Mouse (Mus musculus): Measurements from ENCODE around the gene Ppp1r12b.

The Ppp1r12b gene

GRCm38 (mm10) chr1:134942898-134943297, 12.8 kb downstream of the Ppp1r12b start:
- no peak for ATAC-seq (ENCODE audit: insufficient number of reproducible peaks, low FRiP score, low TSS enrichment)

DNA sequence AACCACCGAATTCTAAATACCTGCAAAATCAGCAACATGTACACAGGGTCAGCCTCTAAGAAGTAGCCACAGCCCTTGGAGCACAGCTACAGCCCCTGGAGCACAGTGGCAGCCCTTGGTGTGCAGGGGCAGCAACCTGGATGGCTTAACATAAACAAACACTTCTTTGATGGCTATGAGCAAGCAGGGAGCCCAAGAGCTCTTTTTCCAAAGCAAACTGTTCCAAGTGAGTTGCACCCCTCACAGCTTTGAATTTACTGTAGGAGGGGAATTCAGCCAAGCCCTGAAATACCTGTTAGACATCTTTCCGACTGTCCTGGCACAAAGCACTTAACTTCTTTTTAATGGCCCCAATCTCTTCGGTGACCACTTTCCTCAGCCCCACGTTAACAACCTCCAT, 14.9 kb downstream of the Ppp1r12b start:
- ATAC-seq (ENCODE audit: insufficient number of reproducible peaks, low FRiP score, low TSS enrichment), result no peak

DNA sequence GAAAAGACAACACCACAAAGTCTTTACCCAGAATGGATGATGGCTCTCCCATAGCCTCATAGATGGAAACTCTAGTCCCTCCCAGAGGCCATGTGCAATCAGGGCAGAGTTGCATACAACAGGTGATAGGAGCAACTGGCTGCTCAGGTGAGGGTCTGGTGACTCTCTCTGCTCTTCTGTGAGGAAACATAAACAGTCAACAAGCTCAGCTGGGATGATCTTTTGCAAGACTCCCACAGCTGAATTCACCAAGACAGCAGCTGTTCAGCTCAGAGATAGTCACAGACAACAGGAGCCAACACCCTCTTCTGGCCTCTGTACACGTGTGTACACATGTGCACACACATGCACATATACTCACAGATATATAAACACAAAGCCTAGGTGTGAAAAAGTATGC, 17.5 kb downstream of the Ppp1r12b start:
- ATAC-seq (ENCODE audit: insufficient number of reproducible peaks, low FRiP score, low TSS enrichment), result no peak

DNA sequence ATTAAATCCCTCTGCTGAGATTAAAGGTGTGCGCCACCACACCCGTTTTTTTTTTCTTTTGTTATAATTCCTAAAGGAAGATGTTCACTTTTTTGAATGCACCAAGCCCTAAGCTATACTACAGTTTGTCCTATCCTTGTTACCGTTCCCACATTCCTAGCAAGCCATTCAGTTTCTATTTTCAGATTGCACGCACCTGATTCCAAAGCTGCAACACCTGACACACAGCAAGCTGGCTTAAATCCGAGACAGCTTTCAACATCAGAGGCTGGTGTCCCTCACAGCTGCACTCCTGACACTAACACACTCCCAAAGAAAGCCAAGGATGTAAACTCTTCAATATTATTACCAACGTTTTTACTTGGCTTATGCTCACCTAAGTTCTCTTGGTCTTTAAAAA, 19.4 kb downstream of the Ppp1r12b start:
- ATAC-seq (ENCODE audit: insufficient number of reproducible peaks, low FRiP score, low TSS enrichment), result no peak

GRCm38 (mm10) chr1:134932431-134932830, 23.3 kb downstream of the Ppp1r12b start:
- ATAC-seq (ENCODE audit: insufficient number of reproducible peaks, low FRiP score, low TSS enrichment), result no peak

DNA sequence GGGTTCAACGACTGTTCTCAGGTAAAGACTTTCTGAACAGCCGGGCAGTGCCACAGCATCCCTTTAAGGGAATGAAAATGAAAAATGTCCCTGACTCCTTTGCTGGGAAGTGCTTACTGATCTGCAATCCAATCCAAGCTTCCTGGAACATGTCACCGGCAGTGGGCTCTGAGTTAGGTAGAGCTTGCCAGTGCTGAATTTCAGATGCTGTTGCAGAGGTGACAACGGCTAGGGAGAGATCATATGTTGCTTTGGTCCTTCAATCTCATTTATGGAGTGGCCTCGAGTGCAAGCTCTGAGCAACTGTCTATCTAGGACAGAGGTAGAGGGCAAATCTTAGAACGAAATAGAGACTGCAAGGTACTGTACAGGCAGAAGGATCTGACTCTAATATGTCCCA, 36.7 kb downstream of the Ppp1r12b start:
- no peak for ATAC-seq (ENCODE audit: insufficient number of reproducible peaks, low FRiP score, low TSS enrichment)

- ATAC-seq (ENCODE audit: insufficient number of reproducible peaks, low FRiP score, low TSS enrichment), result no peak
Measured at GRCm38 (mm10) chr1:134915421-134915820, 40.3 kb downstream of the Ppp1r12b start.

GRCm38 (mm10) chr1:134913535-134913934, 42.2 kb downstream of the Ppp1r12b start:
- ATAC-seq (ENCODE audit: insufficient number of reproducible peaks, low FRiP score, low TSS enrichment), result no peak

- ATAC-seq (ENCODE audit: insufficient number of reproducible peaks, low FRiP score, low TSS enrichment), result no peak
Measured at GRCm38 (mm10) chr1:134911892-134912291, 43.9 kb downstream of the Ppp1r12b start.

DNA sequence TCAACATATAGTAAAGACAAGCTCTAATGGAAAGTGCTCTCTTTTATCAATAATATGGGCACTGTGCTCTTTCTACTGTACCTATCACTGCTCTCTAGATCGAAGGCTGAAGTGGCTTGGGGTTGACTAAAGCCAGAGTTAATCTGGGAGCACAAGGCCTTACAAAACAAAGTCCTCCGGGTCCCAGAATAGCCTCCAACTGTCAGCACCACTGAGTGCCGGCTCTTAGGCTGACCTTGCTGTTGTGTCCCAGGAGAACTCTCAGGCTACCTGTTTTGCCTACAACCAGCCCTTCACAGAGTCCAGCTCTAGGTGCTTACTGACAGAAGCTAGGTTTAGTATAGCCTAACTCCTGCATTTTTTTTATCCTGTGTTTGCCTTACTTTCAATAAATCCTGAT, 45.7 kb downstream of the Ppp1r12b start:
- no peak for ATAC-seq (ENCODE audit: insufficient number of reproducible peaks, low FRiP score, low TSS enrichment)

DNA sequence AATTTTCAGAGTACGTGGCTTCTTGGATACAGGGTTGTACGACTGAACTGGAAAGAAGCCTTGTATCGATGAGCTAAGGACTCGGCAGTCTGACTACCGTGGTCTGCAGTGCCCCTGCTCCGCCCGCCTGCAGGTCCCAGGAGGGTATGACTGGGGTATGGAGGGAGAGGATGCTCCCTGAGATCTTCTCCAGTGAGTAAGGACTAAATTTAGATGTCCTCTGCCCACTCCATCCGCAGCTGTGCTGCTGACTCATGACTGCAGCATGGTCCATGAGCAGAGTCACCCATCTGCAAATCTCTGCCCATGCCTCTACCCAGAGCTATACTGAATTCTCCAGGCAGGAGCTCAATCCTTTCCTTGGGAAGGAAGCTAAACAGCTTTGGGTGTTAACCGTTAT, 46.3 kb downstream of the Ppp1r12b start:
- peak; percentile 26; the same call in 1 of the 2 replicates for ATAC-seq (ENCODE audit: insufficient number of reproducible peaks, low FRiP score, low TSS enrichment)

DNA sequence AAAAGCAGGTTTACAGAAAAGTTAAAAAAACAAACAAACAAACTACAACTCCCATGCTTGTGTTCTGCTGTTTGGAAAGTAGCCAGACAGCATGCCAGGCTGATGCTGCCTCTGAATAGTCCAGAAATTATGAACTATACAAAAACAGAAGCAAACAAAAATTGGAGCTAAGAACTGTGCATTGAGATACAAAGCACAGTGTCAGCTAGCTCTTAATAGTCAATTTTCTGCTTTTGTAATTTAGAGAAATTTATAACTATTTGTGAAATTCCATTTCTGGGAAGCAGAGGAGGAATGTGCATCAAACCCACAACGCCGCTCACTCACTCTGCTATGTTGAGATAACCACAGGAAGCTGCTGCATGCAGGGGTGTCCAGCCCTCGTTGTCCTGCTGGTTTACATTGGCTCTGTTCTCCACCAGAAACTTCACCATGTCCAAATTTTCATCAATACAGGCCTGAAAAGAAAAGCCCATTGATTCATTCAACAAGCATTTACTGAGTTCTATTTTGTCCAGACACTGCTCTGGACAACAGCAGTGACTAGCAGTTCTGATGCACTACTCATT, 53.6 kb downstream of the Ppp1r12b start:
- no peak for ATAC-seq (ENCODE audit: insufficient number of reproducible peaks, low FRiP score, low TSS enrichment)

- no peak for ATAC-seq (ENCODE audit: insufficient number of reproducible peaks, low FRiP score, low TSS enrichment)
Measured at GRCm38 (mm10) chr1:134896008-134896407, 59.7 kb downstream of the Ppp1r12b start.

DNA sequence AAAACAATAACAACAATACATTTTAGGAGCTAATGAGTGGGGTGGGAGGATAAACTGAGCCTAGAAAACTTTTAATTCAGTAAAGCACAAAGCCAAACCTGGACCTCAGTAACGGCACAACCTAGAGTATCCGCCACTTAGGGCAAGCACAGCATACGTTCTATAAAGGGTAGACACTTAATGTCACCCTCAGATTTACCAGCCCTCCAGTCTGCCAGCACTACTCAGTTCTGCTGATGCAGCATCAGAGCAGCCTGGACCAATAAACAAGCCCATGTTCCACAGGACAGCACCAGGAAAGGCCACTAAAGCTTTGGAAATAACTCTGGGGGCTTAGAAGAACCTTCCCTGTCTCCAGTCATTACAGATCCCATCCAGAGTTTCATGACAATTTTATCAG, 60.9 kb downstream of the Ppp1r12b start:
- no peak for ATAC-seq (ENCODE audit: insufficient number of reproducible peaks, low FRiP score, low TSS enrichment)

DNA sequence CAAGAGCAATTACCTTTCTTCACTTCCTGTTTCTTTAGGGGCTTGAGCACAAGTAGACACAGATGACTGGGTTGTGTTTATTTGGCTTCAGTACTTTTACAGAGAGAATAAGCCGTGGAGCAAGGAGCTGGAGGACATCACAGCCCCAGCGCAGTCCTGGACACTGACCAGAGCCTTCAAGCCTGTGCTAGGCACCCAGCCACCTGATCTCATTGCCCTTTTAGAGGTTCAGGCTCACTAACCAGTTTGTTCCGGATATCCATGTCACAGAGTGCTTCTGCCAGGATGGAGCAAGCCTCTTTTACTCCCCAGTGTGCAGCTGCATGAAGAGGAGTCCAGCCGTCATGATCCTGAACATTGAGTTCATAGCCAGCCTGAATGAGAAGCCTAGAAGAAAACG, 63.8 kb downstream of the Ppp1r12b start:
- ATAC-seq (ENCODE audit: insufficient number of reproducible peaks, low FRiP score, low TSS enrichment), result no peak

DNA sequence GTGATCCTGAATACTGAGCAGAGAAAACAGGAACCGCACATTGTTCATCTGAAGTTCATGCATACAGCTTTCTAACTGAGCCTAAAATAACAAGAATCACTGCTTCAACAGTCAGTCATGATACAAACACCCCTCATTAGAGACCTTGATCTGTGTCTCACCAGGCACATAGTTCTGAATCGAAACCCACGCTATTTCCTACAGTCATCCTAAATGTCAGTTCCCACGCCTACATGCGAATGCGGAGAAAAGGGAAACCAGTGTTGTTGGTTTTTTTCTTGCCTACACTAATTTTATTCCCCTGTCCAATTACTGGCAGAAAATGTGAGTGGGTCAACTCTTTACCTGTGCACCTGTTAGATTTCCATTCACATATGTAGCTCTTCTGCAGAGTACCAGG, 66.1 kb downstream of the Ppp1r12b start:
- no peak for ATAC-seq (ENCODE audit: insufficient number of reproducible peaks, low FRiP score, low TSS enrichment)

DNA sequence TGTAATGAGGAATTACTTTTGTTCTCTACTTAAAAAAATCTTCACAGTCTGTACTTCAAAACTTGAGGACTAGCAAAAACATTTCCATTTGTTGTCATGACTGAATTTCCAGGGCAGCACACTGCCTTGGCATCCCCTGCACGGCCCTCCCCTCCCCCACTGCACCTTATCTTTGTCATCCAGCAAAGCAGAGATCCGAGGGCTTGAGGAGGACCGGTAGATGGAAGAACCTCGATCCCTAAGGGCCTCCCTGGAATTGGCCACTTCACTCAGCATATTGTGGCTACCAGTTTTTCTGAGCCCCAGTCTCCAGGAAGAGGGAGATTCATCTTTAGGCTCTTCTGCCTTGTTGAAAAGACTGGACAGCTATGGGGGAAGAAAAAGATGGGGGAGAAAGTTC, 79.9 kb downstream of the Ppp1r12b start:
- no peak for ATAC-seq (ENCODE audit: insufficient number of reproducible peaks, low FRiP score, low TSS enrichment)

GRCm38 (mm10) chr1:134872678-134873077, 83.1 kb downstream of the Ppp1r12b start:
- ATAC-seq (ENCODE audit: insufficient number of reproducible peaks, low FRiP score, low TSS enrichment), result no peak

DNA sequence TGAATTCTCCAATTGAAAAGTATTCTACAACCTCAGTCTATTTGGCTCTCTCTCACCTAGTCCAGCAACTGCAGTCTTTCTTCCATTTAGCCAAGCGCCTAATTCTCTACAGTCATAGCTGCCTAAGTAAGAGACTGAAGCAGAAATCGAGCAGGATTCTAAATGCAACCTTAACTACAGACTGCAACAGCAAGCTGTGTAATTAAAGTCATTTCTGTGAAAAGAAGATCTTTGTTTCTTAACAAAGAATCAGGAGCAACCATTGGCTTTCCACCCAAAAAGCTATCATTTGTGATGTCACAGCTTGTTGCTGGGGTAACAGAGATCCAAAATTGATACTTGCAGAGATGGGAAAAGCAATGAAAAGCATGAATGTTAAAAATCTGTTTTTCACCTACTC, 89.3 kb downstream of the Ppp1r12b start:
- no peak for ATAC-seq (ENCODE audit: insufficient number of reproducible peaks, low FRiP score, low TSS enrichment)

- no peak for ATAC-seq (ENCODE audit: insufficient number of reproducible peaks, low FRiP score, low TSS enrichment)
Measured at GRCm38 (mm10) chr1:134865552-134865951, 90.2 kb downstream of the Ppp1r12b start.

- ATAC-seq (ENCODE audit: insufficient number of reproducible peaks, low FRiP score, low TSS enrichment), result no peak
Measured at GRCm38 (mm10) chr1:134860538-134860937, 95.2 kb downstream of the Ppp1r12b start.

DNA sequence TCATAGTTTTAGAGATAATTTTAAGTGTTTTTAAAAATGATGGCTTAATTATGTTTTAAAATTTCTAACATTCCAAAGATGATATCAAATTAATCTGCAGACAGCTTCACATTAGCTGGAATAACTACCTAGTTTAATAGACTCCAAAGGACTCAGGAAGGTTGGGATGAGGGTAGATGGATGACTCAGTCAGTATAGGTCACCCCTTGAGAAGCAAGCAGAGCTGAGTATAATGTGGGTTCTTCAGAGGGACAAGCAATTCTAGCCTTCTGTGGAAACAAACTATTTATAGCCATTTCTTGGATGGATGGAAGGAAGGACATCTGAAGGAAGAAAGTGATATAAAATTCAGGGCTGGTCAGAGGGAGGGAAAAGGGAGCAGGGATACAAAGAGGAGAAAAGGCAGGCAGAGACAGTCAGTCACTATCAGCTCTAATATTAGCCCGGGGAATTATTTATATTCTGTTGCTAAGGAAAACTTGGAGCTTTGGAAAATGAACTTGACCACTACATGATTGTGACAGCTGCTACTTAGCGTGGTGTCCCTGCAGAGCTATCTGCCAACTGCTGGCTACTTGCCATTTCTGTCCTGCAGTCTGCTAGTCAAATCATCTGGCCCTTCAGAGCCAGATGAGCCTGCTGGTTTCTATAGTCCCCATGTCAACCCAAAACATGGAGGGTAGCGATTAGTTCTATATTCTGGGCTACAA, 97.2 kb downstream of the Ppp1r12b start:
- no peak for ATAC-seq (ENCODE audit: insufficient number of reproducible peaks, low FRiP score, low TSS enrichment)

Measured in cerebellum, adult (tissue).